Mouse (Mus musculus) heart, adult 2 months (tissue): ENCODE data around the gene Prr3. TPM values are rescaled to one million over a fixed set of nuclear protein-coding genes. Genes with fewer than 3 reads are reported as not detected.

ENCODE experiments used
- DNase-seq, 2 experiments: peaks; one replicate each; pipeline ENCODE4 v3.0.0; 2021
- H3K27ac ChIP-seq: fragments of 200-600 bp; 2 replicates; pipeline ENCODE4 v1.8.1; 2022
- H3K27me3 ChIP-seq: fragments of 200-500 bp; 2 replicates; pipeline ENCODE4 v1.6.1; 2012; ENCODE audit warnings: mild to moderate bottlenecking, low read length, inconsistent platforms, mixed read lengths; ENCODE audit not compliant: control insufficient read depth, insufficient read depth
- H3K36me3 ChIP-seq: fragments of 200-500 bp; 2 replicates; pipeline ENCODE4 v1.6.1; 2012; ENCODE audit warnings: low read length, inconsistent platforms; ENCODE audit not compliant: control insufficient read depth, insufficient read depth
- H3K4me1 ChIP-seq: fragments of 200-500 bp; 2 replicates; pipeline ENCODE4 v1.6.1; 2011; ENCODE audit warnings: low read length; ENCODE audit not compliant: control insufficient read depth, insufficient read depth
- H3K4me3 ChIP-seq: fragments of 200-600 bp; 2 replicates; pipeline ENCODE4 v1.8.1; 2022
- H3K79me2 ChIP-seq: fragments of 200-500 bp; replicated peaks from 2 replicates; pipeline ENCODE4 v1.6.1; 2012; ENCODE audit warnings: mild to moderate bottlenecking, inconsistent platforms, low read length, moderate library complexity, mixed read lengths; ENCODE audit not compliant: control insufficient read depth, insufficient read depth
- H3K9ac ChIP-seq: fragments of 200-500 bp; 2 replicates; pipeline ENCODE4 v1.6.1; 2012; ENCODE audit warnings: low read depth, mild to moderate bottlenecking, control low read depth, inconsistent platforms, low read length, mixed read lengths
- CTCF ChIP-seq: fragments of 200-600 bp; IDR thresholded peaks from 2 replicates; pipeline ENCODE4 v1.8.1; 2022; ENCODE audit warnings: antibody characterized with exemption, mild to moderate bottlenecking, moderate library complexity
- EP300 ChIP-seq: fragments of 200-500 bp; IDR thresholded peaks from 2 replicates; pipeline ENCODE4 v1.6.1; 2011; ENCODE audit warnings: low read depth, low read length, control low read depth; ENCODE audit not compliant: insufficient read depth
- POLR2A ChIP-seq: fragments of 200-500 bp; IDR thresholded peaks from 2 replicates; pipeline ENCODE4 v1.6.1; 2011; ENCODE audit warnings: mild to moderate bottlenecking, low read depth, low read length, control low read depth; ENCODE audit not compliant: insufficient read depth
- WGBS: fragments of 180-500 bp; shearing (Covaris S2); methylation state at CpG from one replicate; pipeline ENCODE4 v1.1.7; 2018; 5-methylcytosine and 5-hydroxymethylcytosine counted together
- intact Hi-C: fragments of 180-260 bp; cut with DNase I; formaldehyde crosslinking; loops from one replicate; pipeline ENCODE4 v1.15.1; 2025
- long read RNA-seq: library from polyadenylated mRNA; stranded (forward); transcript quantifications from one replicate; pipeline ENCODE4 v2.0.0, GENCODE M21; 2021
- polyA plus RNA-seq: library from polyadenylated mRNA; depleted of rRNA; stranded (reverse); fragments of >200 nt; gene quantifications from 2 replicates; pipeline ENCODE4 v1.2.3, GENCODE M21; 2012; rRNA removed
- total RNA-seq, 2 experiments: library from RNA; stranded (reverse); gene quantifications; 2 replicates each; pipeline ENCODE4 v1.2.3; 2021

Prr3 gene
- total RNA-seq = 1 to 10 TPM; 3.9 to 4.3 TPM
- polyA plus RNA-seq = 6.8 and 7.6 TPM in 2 replicates
- long read RNA-seq, partial matches to known transcripts = 2 of 3 reads
- long read RNA-seq, other reads (novel, unspliced or antisense) = 1 of 3 reads

DNA sequence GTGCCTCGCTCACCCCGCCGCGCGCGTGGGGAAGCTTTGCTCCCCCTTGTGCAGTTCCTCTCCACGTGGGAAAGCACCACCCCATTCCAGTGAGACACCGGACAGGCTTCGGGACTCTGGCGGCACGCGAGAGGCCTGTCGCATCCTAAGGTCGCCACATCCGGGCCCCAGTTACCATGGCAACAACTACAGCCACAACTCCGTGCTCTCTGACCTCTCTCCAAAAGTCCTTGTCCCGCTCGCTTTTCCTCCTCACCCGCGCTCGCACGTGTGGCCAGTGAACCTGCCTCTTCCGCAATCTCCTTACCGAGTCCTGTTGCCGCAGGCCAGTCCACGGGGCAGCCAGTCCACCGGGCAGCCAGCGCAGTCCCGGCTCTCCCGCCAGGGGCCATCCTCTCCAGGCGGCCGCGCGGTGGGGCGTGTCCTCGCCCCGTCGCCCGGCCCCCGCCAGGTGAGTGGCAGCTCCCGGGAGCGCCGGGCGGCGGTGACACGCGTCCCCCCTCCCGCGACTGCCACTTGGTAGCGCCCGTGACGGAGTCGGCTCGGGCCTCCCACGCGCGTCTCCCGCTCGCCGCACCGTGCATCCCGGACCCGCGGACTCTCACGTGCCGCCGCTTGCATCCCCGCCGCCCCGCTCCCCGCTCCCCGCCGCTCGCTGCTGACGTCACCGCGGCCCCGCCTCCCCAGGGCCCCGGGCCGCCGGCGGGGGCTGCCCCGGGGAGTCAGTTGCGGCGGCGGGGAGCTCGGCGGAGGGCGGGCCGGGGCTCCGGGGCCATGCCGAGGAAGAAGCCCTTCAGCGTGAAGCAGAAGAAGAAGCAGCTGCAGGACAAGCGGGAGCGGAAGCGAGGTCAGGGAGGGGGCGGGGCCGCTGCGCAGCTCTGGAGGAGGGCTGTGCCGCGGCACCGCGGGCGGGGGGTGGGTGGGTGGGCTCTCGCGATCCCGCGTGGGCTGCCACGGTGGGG, at the start of gene Prr3, which contains the start of gene Gnl1:
Prr3 (minus strand) TSS at position 836 of the 962 bp plus-strand sequence.
Gnl1 (plus strand) TSS at position 451 of the 962 bp plus-strand sequence.
- peak within 1 kb of the TSS; percentile 89 for H3K27ac ChIP-seq
- no peaks in the 10 kb centered on the region for H3K79me2 ChIP-seq
- intact Hi-C loops = loop anchor here (1.0 to 10.0 kb wide), 3 partner anchors 9 to 145 kb away; partner anchors contain the start of gene Tubb5
- no peaks in the 10 kb centered on the region for H3K36me3 ChIP-seq
- no peaks in the 10 kb centered on the region for H3K27me3 ChIP-seq
- no peak; the same call in 1 of the 2 replicates for TF ChIP-seq POLR2A
- TF ChIP-seq EP300 = no peak
- peak; percentile 58 for TF ChIP-seq CTCF
- peak within 1 kb of the TSS; percentile 81 for H3K9ac ChIP-seq
- peak within 1 kb of the TSS; percentile 65 for H3K4me3 ChIP-seq
- peaks cover 2% of the 10 kb centered on the region for H3K4me1 ChIP-seq
- DNase-seq = peak; percentile 92 to 94
- under 1% methylated on average over 97 of the region's 109 CpGs for WGBS

DNA sequence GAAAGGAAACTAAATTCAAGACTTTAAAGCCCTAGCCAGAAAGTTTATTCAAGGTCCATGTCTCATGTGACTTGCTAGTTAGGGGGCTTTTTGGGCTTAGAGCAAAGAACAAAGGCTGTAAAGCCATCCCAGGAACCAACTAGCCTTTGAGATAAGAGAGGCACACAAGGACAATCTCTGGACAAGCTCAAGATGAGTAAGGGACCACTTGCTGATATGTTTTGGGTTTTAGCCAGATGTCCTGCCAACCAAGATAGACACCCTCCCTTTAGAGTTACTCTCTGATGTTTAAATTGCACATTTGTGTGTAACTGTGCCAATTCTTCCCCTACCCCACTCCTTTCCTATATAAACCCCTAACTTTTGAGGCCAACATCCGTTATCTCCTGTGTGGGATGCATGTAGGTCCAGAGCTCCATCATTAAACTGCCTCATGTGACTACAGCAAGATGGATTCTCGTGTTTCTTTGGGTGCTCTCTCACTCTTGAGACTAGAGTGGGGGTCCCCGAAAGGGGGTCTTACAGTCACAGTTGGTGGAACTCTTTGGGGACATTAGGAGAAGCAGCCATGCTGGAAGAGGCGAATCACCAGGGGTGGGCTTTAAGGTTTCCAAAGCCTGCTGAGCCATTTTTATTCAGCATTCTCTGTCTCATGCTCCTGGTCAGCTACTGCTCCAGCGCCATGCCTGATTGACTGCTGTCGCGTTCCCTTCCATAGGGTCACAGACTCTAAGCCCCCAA, 49.0 kb upstream of the Prr3 start:
- no peak overlapping the region for H3K9ac ChIP-seq
- no peak for DNase-seq
- intact Hi-C loops = no loop called here
- H3K27me3 ChIP-seq = no peaks in the 10 kb centered on the region
- TF ChIP-seq CTCF (no peak), EP300 (no peak), POLR2A (no peak)
- 85% methylated on average over 7 of the region's 7 CpGs for WGBS
- H3K36me3 ChIP-seq = no peaks in the 10 kb centered on the region
- H3K27ac ChIP-seq = no peak overlapping the region
- H3K4me3 ChIP-seq = no peak overlapping the region
- H3K4me1 ChIP-seq = peaks cover 6% of the 10 kb centered on the region
- no peaks in the 10 kb centered on the region for H3K79me2 ChIP-seq

DNA sequence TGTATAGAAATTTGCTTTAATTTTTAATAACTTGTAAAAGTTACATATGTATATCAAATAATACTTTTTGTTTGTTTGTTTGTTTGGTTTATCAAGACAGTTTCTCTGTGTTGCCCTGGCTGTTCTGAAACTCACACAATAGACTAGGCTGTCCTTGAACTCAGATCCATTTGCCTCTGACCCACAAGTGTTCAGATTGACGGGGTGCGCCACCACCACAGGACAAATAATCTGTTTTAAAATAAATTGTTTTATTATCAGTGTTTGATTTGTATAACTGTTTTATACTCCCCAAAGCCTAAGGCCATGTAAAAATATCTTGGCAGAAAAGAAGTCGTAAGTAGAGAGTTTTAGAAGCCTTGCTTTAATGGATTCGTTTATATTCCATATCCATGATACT, 47.6 kb upstream of the Prr3 start:
- Histone ChIP-seq H3K79me2 (no peaks in the 10 kb centered on the region), H3K27me3 (no peaks in the 10 kb centered on the region), H3K4me1 (peaks cover 12% of the 10 kb centered on the region), H3K36me3 (no peaks in the 10 kb centered on the region; the same call in 1 of the 2 replicates), H3K4me3 (no peak overlapping the region), H3K27ac (no peak overlapping the region), H3K9ac (no peak overlapping the region)
- no peak for DNase-seq
- 87% methylated on average over 4 of the region's 4 CpGs for WGBS
- TF ChIP-seq CTCF (no peak), POLR2A (no peak), EP300 (no peak)
- intact Hi-C loops = no loop called here

DNA sequence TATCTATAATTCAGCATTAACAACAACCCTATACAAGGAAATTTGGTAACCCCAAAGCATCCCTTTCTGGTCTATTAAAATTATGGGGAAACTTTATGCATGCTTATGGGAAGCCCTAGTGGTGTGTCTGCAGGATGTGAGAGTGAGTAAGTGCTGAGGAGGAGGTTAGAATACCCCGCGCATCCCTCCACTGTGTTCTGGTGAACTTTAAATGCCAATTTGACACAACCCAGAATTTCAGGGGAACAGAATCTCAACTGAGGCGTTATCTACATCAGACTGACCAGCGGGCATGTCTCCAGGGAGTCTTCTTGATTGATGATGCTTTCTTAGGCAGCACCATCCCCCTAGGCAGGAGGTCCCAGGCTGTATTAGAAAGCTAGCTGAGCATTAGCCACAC, 45.9 kb upstream of the Prr3 start:
- intact Hi-C loops = no loop called here
- 74% methylated on average over 4 of the region's 4 CpGs for WGBS
- Histone ChIP-seq H3K9ac (no peak overlapping the region), H3K4me1 (peaks cover 16% of the 10 kb centered on the region), H3K36me3 (no peaks in the 10 kb centered on the region; the same call in 1 of the 2 replicates), H3K27ac (no peak overlapping the region), H3K79me2 (no peaks in the 10 kb centered on the region), H3K4me3 (no peak overlapping the region), H3K27me3 (no peaks in the 10 kb centered on the region)
- no peak for TF ChIP-seq CTCF
- no peak for TF ChIP-seq EP300
- TF ChIP-seq POLR2A = no peak
- DNase-seq = no peak

DNA sequence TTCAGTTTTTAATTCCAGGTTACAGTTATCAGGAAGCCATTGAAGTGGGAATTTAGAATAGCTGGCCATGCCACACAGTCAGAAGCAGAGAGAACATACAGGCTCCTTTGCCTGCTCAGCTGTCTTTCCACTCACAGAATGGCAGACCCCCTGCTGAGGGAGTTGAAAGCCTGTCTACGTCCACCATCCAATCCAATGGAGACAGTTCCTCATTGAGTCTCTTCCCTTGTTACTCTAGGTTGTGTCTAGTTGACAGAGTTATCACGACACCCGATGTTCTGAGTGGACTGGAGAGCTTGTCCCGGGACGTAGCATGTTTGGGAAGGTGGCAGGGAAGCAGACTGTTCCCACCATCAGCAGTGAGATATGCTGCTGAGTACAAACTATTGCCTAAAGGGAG, 45.2 kb upstream of the Prr3 start:
- H3K4me3 ChIP-seq = no peak overlapping the region
- no peaks in the 10 kb centered on the region; the same call in 1 of the 2 replicates for H3K36me3 ChIP-seq
- H3K9ac ChIP-seq = no peak overlapping the region
- peaks cover 13% of the 10 kb centered on the region for H3K4me1 ChIP-seq
- H3K27ac ChIP-seq = peak overlapping the region; percentile 20; the same call in 1 of the 2 replicates
- no peak for DNase-seq
- H3K79me2 ChIP-seq = no peaks in the 10 kb centered on the region
- H3K27me3 ChIP-seq = no peaks in the 10 kb centered on the region
- no peak for TF ChIP-seq POLR2A
- no peak for TF ChIP-seq CTCF
- no peak for TF ChIP-seq EP300
- 56% methylated on average over 5 of the region's 5 CpGs for WGBS
- intact Hi-C loops = no loop called here
